Mouse (Mus musculus) MEL (cell line): ENCODE results near the gene Chd2.

Experiments used
- MYB ChIP-seq: IDR thresholded peaks from 2 replicates; pipeline ENCODE4 v1.6.1; 2011; ENCODE audit warnings: mild to moderate bottlenecking, low read depth, low read length, improper control_type of control experiment
- NELFE ChIP-seq: IDR thresholded peaks from 2 replicates; pipeline ENCODE4 v1.6.1; 2011; ENCODE audit warnings: low read depth, low read length, improper control_type of control experiment

- TF ChIP-seq MYB (no peak), NELFE (no peak)
Observed at GRCm38 (mm10) chr7:73557671-73558265, 16.1 kb upstream of the Chd2 start.
